Mouse (Mus musculus): ENCODE measurements around the gene Megf9. TPM values are rescaled to one million over a fixed set of nuclear protein-coding genes. Genes with fewer than 3 reads are reported as not detected.

The Megf9 gene
- total RNA-seq (2014; rRNA removed) (60.3 and 64.9 TPM in 2 replicates), polyA plus RNA-seq (2015; fragmentation: Nextera tagmentation; extraction: Ambion mirVana) (28.8 and 35.4 TPM in 2 replicates)

DNA sequence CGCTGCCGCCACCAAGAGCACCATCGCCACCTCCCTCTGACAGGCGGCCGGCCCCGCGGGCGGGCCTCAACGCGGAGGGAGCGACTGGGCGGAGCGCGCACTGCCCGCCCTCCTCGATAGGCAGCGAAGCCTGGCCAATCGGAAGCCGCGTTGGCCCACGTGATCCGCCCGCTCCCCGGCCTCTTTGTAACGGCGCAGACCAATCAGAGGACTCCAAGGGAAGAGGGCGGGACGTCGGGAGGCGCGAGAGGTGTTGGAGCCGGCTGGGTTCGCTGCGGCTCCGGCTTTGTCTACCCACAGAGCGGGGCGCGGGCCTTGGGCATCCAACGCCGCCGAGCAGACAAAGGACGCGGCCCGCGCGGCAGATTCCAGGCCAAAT lies at the start of gene Megf9:
Megf9 (minus strand) TSS at position 105 of the 379 bp plus-strand sequence.
- Histone ChIP-seq H3K27me3 (ENCODE audit: insufficient read depth, low read length) (no peaks in the 10 kb centered on the region), H3K27ac (ENCODE audit: low read depth, low read length) (peak within 1 kb of the TSS; percentile 100), H3K36me3 (ENCODE audit: insufficient read depth) (no peaks in the 10 kb centered on the region), H3K4me3 (ENCODE audit: low read depth, low read length) (peak within 1 kb of the TSS; percentile 99), H3K9ac (peak within 1 kb of the TSS; percentile 99), H3K4me1 (ENCODE audit: insufficient read depth) (peaks cover 20% of the 10 kb centered on the region), H3K9me3 (ENCODE audit: low read length) (no peaks in the 10 kb centered on the region), H3K4me2 (ENCODE audit: low read depth) (peak within 1 kb of the TSS; percentile 63)
- ATAC-seq (peak; percentile 98), DNase-seq (peak; percentile 99)
- no peak for TF ChIP-seq CTCF (IDR thresholded peaks at IDR 0.05; ENCODE audit: low read depth)
- 3% methylated on average over 46 of the region's 46 CpGs for WGBS

DNA sequence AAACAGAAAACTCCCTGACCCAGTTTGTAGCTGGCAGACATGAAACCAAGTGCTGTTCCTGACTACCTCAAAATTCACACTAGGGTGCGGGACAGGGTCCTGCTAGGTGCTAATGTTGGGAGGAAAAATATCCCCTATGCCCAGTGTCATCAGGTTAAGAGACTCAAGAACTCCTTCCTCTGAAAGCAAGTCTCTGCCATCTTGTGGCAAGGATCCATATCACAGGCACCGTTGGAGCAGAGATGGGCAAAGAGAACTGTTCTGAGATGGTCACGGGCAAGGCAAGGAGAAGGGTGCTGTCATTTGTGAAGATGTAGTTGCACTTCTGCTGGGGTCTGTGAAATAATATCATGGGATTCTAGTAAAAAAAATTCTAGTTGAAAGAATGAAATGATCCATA lies 44.9 kb upstream of the Megf9 start:
- Histone ChIP-seq H3K36me3 (ENCODE audit: insufficient read depth) (no peaks in the 10 kb centered on the region), H3K9ac (no peak overlapping the region), H3K4me3 (ENCODE audit: low read depth, low read length) (no peak overlapping the region), H3K4me1 (ENCODE audit: insufficient read depth) (no peaks in the 10 kb centered on the region), H3K4me2 (ENCODE audit: low read depth) (no peak overlapping the region), H3K27me3 (ENCODE audit: insufficient read depth, low read length) (no peaks in the 10 kb centered on the region), H3K9me3 (ENCODE audit: low read length) (no peaks in the 10 kb centered on the region), H3K27ac (ENCODE audit: low read depth, low read length) (no peak overlapping the region)
- peak; percentile 74 for TF ChIP-seq CTCF (IDR thresholded peaks at IDR 0.05; ENCODE audit: low read depth)
- WGBS, result 58% methylated on average over 3 of the region's 3 CpGs
- ATAC-seq (no peak; the same call in 1 of the 2 replicates), DNase-seq (peak; percentile 51)

DNA sequence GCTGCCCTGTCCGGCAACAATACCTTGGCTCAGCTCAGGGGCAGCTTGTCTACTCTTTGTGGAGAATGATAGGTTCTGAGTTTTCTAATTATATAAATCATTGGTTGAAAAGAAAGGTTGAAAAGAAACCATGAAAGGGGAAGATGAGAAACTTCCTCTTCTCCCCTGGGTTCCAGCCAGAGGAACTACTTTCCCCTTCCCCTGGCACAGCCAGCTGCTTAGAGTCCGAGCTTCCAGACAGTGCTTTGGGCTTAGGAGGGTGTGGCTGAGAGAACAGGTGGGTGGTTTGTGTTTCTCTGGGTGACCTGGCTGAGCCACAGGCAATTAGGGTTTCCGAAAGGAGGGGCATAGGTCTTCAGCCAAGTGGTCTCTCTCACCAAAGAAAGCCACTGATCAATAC lies 43.5 kb upstream of the Megf9 start:
- no peaks in the 10 kb centered on the region for H3K27me3 ChIP-seq (ENCODE audit: insufficient read depth, low read length)
- WGBS, result 66% methylated on average over 3 of the region's 3 CpGs
- no peaks in the 10 kb centered on the region for H3K4me1 ChIP-seq (ENCODE audit: insufficient read depth)
- no peak for ATAC-seq
- no peaks in the 10 kb centered on the region for H3K9me3 ChIP-seq (ENCODE audit: low read length)
- H3K4me2 ChIP-seq (ENCODE audit: low read depth), result no peak overlapping the region
- H3K36me3 ChIP-seq (ENCODE audit: insufficient read depth), result no peaks in the 10 kb centered on the region
- no peak overlapping the region for H3K9ac ChIP-seq
- no peak overlapping the region for H3K4me3 ChIP-seq (ENCODE audit: low read depth, low read length)
- TF ChIP-seq CTCF (IDR thresholded peaks at IDR 0.05; ENCODE audit: low read depth), result no peak
- DNase-seq, result no peak
- no peak overlapping the region for H3K27ac ChIP-seq (ENCODE audit: low read depth, low read length)

DNA sequence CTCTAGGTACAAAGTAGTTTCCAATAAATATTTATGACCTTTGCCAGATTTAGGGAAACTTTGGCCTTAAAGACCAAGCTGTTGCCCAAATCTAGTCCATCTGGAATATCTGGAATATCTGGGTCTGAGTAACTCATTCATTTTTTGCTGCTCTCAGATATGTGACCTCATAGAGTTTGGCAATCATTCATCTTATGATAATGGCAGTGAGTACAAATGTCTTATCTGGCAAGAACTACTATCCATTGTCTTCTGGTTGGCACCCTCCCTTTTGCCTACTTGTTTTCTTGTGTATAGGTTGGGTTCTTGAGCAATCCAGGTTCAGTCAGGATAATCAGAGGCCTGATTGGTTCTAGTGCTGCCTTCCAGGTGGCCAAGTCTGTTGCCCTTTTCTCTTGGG lies 41.3 kb upstream of the Megf9 start:
- Histone ChIP-seq H3K4me3 (ENCODE audit: low read depth, low read length) (no peak overlapping the region), H3K4me1 (ENCODE audit: insufficient read depth) (no peaks in the 10 kb centered on the region), H3K9me3 (ENCODE audit: low read length) (no peaks in the 10 kb centered on the region), H3K9ac (no peak overlapping the region), H3K4me2 (ENCODE audit: low read depth) (no peak overlapping the region), H3K36me3 (ENCODE audit: insufficient read depth) (no peaks in the 10 kb centered on the region), H3K27me3 (ENCODE audit: insufficient read depth, low read length) (no peaks in the 10 kb centered on the region), H3K27ac (ENCODE audit: low read depth, low read length) (no peak overlapping the region)
- DNase-seq, result no peak
- TF ChIP-seq CTCF (IDR thresholded peaks at IDR 0.05; ENCODE audit: low read depth), result no peak
- no peak for ATAC-seq

DNA sequence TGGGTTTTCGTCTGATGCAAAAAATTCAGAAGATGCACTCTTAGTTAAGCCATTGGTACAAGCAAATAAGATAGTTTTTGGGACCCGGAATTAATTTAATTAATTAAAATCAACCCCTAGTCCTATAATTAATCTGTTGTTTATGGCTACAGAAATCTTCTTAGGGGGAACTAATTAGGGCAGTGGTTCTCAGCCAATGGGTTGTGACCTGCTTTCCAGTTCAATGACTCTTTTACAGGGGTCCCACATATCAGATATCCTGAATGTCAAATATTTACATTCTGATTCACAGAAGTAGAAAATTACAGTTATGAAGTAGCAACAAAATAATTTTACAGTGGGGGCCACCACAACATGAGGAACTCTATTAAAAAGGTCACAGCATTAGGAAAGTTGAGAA lies 39.1 kb upstream of the Megf9 start:
- Histone ChIP-seq H3K9ac (no peak overlapping the region), H3K4me3 (ENCODE audit: low read depth, low read length) (no peak overlapping the region), H3K27me3 (ENCODE audit: insufficient read depth, low read length) (no peaks in the 10 kb centered on the region), H3K36me3 (ENCODE audit: insufficient read depth) (no peaks in the 10 kb centered on the region), H3K4me1 (ENCODE audit: insufficient read depth) (no peaks in the 10 kb centered on the region), H3K9me3 (ENCODE audit: low read length) (no peaks in the 10 kb centered on the region), H3K27ac (ENCODE audit: low read depth, low read length) (no peak overlapping the region), H3K4me2 (ENCODE audit: low read depth) (no peak overlapping the region)
- DNase-seq (no peak), ATAC-seq (no peak)
- 64% methylated on average over 2 of the region's 2 CpGs for WGBS
- TF ChIP-seq CTCF (IDR thresholded peaks at IDR 0.05; ENCODE audit: low read depth), result no peak

DNA sequence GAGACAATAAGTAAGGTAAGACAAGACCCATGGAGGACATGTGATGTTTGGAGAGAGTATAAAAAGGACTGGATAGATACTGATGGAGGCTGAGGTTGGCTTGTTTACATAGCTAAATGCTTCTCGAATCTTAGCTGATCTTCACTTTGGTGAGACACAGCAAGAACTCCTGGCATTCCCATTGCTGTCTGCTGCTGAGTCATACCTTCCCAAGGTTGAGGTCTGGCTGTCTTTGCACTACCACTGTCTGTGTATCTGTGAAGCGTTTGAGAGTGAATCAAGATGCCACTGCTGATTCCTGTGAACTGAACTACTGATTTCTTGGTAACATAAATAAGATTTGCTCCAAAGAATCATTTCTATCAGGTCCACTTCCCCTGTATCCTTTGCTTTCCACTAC lies 19.1 kb upstream of the Megf9 start:
- H3K4me3 ChIP-seq (ENCODE audit: low read depth, low read length), result no peak overlapping the region
- ATAC-seq (no peak), DNase-seq (no peak)
- H3K4me2 ChIP-seq (ENCODE audit: low read depth), result no peak overlapping the region
- H3K27ac ChIP-seq (ENCODE audit: low read depth, low read length), result no peak overlapping the region
- H3K27me3 ChIP-seq (ENCODE audit: insufficient read depth, low read length), result no peaks in the 10 kb centered on the region
- H3K4me1 ChIP-seq (ENCODE audit: insufficient read depth), result no peaks in the 10 kb centered on the region
- TF ChIP-seq CTCF (IDR thresholded peaks at IDR 0.05; ENCODE audit: low read depth), result no peak
- H3K36me3 ChIP-seq (ENCODE audit: insufficient read depth), result no peaks in the 10 kb centered on the region
- no peak overlapping the region for H3K9ac ChIP-seq
- no peaks in the 10 kb centered on the region for H3K9me3 ChIP-seq (ENCODE audit: low read length)
- 82% methylated on average over 2 of the region's 2 CpGs for WGBS

DNA sequence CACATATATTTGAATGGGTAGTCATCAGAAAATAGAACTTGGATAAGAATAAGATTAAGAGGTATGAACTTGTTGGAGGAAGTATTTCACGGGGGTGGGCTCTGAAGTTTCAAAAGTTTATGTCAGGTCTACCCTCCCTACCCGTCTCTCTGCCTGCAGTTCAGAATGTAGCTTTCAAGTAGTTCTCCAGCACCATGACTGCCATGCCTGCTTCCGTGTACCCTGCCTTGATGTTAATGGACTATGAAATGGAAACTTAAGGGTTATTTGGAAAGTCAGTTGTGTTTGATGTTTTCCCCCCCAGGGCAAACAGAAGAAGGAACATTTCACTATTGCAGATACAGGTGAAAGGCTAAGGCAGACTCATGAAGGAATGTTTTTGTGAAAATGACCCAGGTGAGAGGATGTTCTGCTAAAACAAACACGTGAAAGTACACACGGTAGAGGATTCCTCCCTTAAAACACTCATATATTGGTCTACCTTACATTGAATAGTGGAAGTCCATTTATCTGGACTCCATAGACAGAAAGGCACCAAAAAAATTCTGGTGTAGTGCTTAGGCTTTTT lies 18.5 kb upstream of the Megf9 start:
- H3K4me1 ChIP-seq (ENCODE audit: insufficient read depth), result no peaks in the 10 kb centered on the region
- no peak overlapping the region for H3K27ac ChIP-seq (ENCODE audit: low read depth, low read length)
- no peak overlapping the region for H3K4me3 ChIP-seq (ENCODE audit: low read depth, low read length)
- no peak for TF ChIP-seq CTCF (IDR thresholded peaks at IDR 0.05; ENCODE audit: low read depth)
- no peaks in the 10 kb centered on the region for H3K9me3 ChIP-seq (ENCODE audit: low read length)
- 92% methylated on average over 5 of the region's 5 CpGs for WGBS
- H3K36me3 ChIP-seq (ENCODE audit: insufficient read depth), result no peaks in the 10 kb centered on the region
- no peaks in the 10 kb centered on the region for H3K27me3 ChIP-seq (ENCODE audit: insufficient read depth, low read length)
- no peak overlapping the region for H3K9ac ChIP-seq
- DNase-seq, result no peak
- no peak for ATAC-seq
- H3K4me2 ChIP-seq (ENCODE audit: low read depth), result no peak overlapping the region

Measured in forebrain, postnatal 0 days (tissue).